Mouse (Mus musculus) forebrain, embryonic 12.5 days (tissue): ENCODE data around the gene Slc4a8. TPM values are rescaled to one million over a fixed set of nuclear protein-coding genes. Genes with fewer than 3 reads are reported as not detected.
"Not testable (repeated sequence)": the region's sequence is repeated elsewhere in the genome, so short reads cannot be mapped to it uniquely, and the experiment has no call there.

Experiments used
- ATAC-seq: fragments of 200-750 bp; cut with Nextera tagmentation; 2 replicates; pipeline ENCODE4 v1.8.0; 2017; ENCODE audit warnings: moderate TSS enrichment; ENCODE audit not compliant: low FRiP score
- H3K27ac ChIP-seq: fragments of 300-500 bp; sonication (generic); 2 replicates; pipeline ENCODE4 v1.5.1; 2016; ENCODE audit warnings: mild to moderate bottlenecking
- H3K27me3 ChIP-seq: fragments of 300-500 bp; sonication (generic); 2 replicates; pipeline ENCODE4 v1.6.1; 2016; ENCODE audit warnings: mild to moderate bottlenecking
- H3K36me3 ChIP-seq: fragments of 300-500 bp; sonication (generic); replicated peaks from 2 replicates; pipeline ENCODE4 v1.6.1; 2016; ENCODE audit warnings: mild to moderate bottlenecking
- H3K4me1 ChIP-seq: fragments of 300-500 bp; sonication (generic); 2 replicates; pipeline ENCODE4 v1.6.1; 2016
- H3K4me2 ChIP-seq: fragments of 300-500 bp; sonication (generic); 2 replicates; pipeline ENCODE4 v1.6.1; 2016; ENCODE audit warnings: mild to moderate bottlenecking, moderate library complexity
- H3K4me3 ChIP-seq: fragments of 300-500 bp; sonication (generic); replicated peaks from 2 replicates; pipeline ENCODE4 v1.5.1; 2016; ENCODE audit warnings: mild to moderate bottlenecking
- H3K9ac ChIP-seq: fragments of 300-500 bp; sonication (generic); 2 replicates; pipeline ENCODE4 v1.6.1; 2016; ENCODE audit warnings: mild to moderate bottlenecking
- H3K9me3 ChIP-seq: fragments of 300-500 bp; sonication (generic); 2 replicates; pipeline ENCODE4 v1.6.1; 2016
- WGBS: fragments of 180-500 bp; shearing (Covaris S2); methylation state at CpG from one replicate; pipeline ENCODE4 v1.1.7; 2016; 5-methylcytosine and 5-hydroxymethylcytosine counted together
- polyA plus RNA-seq: library from polyadenylated mRNA; unstranded; fragments of >200 nt; fragmentation: Nextera tagmentation; extraction: Ambion mirVana; gene quantifications from 2 replicates; pipeline ENCODE4 v1.2.1, GENCODE M21; 2016

Gene Slc4a8
- polyA plus RNA-seq, 1 experiment from 2014 or later = 19.5 TPM

DNA sequence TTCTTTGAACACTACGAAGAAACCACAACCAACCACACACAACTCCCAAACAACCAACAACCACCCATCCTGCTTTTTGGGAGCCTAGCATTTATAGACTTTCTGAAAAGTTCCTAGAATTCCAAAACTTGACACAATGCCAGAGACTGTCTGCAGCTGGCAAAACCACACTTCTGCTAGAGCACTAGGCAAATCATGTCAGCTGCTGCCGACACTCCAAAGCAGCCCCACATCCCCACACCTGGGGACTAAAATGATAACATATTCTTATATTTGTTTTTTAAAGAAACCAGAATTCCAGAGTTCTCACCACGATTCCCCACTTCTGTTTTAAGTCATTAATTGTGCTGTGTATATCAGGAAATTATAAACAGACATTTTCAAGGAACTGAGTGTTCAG is 57.3 kb downstream of the Slc4a8 start:
- no peak for ATAC-seq
- WGBS = 92% methylated on average over 3 of the region's 3 CpGs
- Histone ChIP-seq H3K4me3 (no peak overlapping the region), H3K9me3 (no peaks in the 10 kb centered on the region), H3K9ac (no peak overlapping the region), H3K4me2 (no peak overlapping the region), H3K27me3 (0 out of 2 replicates have a peak, but pooled peaks cover 9% of the 10 kb centered on the region), H3K4me1 (peaks cover 4% of the 10 kb centered on the region; the same call in 1 of the 2 replicates), H3K27ac (no peak overlapping the region), H3K36me3 (peaks cover 15% of the 10 kb centered on the region)

DNA sequence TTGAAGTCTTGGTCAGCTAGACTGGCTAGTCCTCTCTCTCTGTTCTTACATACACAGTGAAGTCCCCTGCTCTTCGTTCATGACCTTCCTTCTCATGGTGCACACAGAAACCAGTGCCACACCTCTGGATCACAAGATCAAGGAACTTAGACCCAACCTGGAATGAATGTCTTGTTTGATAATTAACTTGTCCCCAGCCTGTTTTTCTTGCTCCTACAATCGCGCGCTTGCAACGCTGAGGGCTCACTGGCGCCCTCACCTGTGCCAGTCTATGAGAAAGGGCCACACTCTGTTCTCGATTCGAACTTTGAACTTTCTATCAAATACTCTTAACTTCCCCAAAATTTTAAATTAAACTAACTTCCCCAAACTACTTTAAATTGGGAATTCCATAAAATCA is 60.3 kb downstream of the Slc4a8 start:
- WGBS = 64% methylated on average over 8 of the region's 8 CpGs
- Histone ChIP-seq H3K4me3 (no peak overlapping the region), H3K36me3 (no peaks in the 10 kb centered on the region; the same call in 1 of the 2 replicates), H3K27me3 (peaks cover 32% of the 10 kb centered on the region), H3K9me3 (no peaks in the 10 kb centered on the region), H3K4me2 (no peak overlapping the region), H3K27ac (no peak overlapping the region), H3K4me1 (peaks cover 7% of the 10 kb centered on the region), H3K9ac (no peak overlapping the region)
- no peak for ATAC-seq

DNA sequence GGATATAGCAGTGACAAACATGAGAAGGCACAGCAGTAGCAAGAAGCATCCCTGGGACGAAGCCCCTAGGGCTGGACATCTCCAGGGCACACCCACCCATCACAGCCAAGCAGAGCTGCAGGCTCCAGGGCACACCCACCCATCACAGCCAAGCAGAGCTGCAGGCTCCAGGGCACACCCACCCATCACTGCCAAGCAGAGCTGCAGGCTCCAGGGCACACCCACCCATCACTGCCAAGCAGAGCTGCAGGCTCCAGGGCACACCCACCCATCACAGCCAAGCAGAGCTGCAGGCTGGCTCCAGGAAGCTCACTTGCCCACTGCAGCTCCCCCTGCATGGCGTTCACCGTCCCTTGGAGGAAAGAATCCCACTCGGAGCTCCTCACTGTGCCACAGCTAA is 60.8 kb downstream of the Slc4a8 start:
- not testable (repeated sequence) for H3K27ac ChIP-seq, H3K4me3 ChIP-seq, H3K9me3 ChIP-seq, H3K4me2 ChIP-seq, H3K9ac ChIP-seq, H3K4me1 ChIP-seq, ATAC-seq, H3K36me3 ChIP-seq
- 82% methylated on average over 4 of the region's 4 CpGs for WGBS
- peaks cover 32% of the 10 kb centered on the region for H3K27me3 ChIP-seq

DNA sequence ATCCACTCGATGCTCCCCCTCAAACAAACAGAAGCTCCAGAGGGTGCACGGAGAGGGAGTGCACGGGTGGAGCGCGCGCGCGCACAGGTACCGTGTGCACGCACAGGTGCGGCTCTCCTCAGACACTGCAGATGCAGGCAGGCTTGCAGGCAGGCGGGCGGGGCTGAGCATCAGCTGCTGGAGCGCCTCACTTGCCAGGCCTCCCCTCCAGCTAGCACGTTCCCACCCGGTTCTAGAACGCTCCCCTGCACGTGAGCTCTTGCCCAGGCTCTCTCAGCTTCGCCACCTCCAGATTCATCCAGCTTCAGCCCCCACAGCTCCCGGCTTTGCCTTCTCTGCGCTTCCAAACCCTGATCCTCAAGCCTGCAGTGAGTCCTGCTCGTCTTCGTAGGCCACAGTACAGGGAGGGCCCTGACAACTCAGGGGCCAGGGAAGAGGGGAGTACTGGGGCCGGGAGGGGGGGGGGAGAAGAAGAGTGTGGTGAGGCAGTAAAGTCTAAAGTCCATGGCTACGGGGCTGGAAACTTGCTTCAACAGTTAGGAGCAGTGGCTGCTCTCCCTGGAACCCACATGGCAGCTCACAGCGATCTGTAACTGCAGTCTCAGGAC is 63.8 kb downstream of the Slc4a8 start:
- H3K4me1 ChIP-seq = peaks cover 7% of the 10 kb centered on the region
- no peaks in the 10 kb centered on the region for H3K36me3 ChIP-seq
- WGBS = 16% methylated on average over 26 of the region's 26 CpGs
- H3K9ac ChIP-seq = no peak overlapping the region
- H3K9me3 ChIP-seq = no peaks in the 10 kb centered on the region
- peak overlapping the region; percentile 38 for H3K4me2 ChIP-seq
- peak overlapping the region; percentile 3; the same call in 1 of the 2 replicates for H3K4me3 ChIP-seq
- 0 out of 2 replicates have a peak, but pooled peaks have one; percentile 9 for ATAC-seq
- H3K27me3 ChIP-seq = peaks cover 32% of the 10 kb centered on the region
- no peak overlapping the region for H3K27ac ChIP-seq

DNA sequence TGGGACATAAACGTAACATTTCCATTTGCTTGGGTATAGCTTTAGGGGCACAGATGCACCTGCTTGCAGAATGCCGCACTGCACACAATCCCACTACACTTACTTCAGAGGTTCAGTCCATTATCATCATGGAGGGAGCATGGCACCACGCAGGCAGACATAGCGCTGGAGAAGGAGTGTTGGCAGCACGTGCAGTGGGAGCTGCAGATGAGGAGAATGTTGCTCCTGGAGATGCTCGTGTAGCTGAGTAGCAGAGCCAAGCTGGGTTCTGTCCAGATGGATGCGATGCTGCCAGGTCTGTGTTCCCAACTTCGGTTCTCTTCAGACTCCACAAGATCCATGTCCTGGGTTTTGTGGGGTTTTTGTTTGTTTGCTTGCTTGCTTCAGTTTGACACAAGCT is 64.5 kb downstream of the Slc4a8 start:
- peaks cover 7% of the 10 kb centered on the region for H3K4me1 ChIP-seq
- no peak overlapping the region for H3K27ac ChIP-seq
- 0 out of 2 replicates have a peak, but pooled peaks cover 5% of the 10 kb centered on the region for H3K9me3 ChIP-seq
- no peak overlapping the region for H3K9ac ChIP-seq
- no peak overlapping the region for H3K4me2 ChIP-seq
- H3K27me3 ChIP-seq = peaks cover 32% of the 10 kb centered on the region
- H3K36me3 ChIP-seq = no peaks in the 10 kb centered on the region
- 85% methylated on average over 8 of the region's 8 CpGs for WGBS
- no peak overlapping the region for H3K4me3 ChIP-seq
- ATAC-seq = no peak

DNA sequence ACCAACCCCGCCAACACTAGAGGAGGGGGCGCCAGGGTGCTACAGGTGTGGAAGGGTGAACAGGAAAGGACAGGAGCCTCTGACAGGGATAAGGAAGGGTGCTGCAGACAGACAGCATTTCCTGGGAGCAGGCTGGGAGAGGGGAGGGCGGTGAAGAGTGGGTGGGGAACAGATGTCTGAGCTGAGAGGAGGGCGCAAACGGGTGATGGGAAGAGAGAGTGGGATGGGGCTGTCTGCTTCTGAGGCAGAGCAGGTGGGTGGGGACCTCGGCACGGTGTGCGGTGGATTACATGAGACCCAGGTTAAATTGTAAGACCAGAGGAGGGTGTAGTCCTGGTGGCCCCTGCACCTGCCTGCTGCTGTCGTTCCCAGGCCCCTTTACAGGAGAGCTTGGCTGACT is 68.2 kb downstream of the Slc4a8 start:
- H3K9ac ChIP-seq = no peak overlapping the region
- H3K27ac ChIP-seq = no peak overlapping the region
- WGBS = 91% methylated on average over 9 of the region's 9 CpGs
- 0 out of 2 replicates have a peak, but pooled peaks cover 5% of the 10 kb centered on the region for H3K9me3 ChIP-seq
- H3K4me2 ChIP-seq = no peak overlapping the region
- peaks cover 6% of the 10 kb centered on the region for H3K4me1 ChIP-seq
- no peak overlapping the region for H3K4me3 ChIP-seq
- no peak for ATAC-seq
- H3K27me3 ChIP-seq = peaks cover 16% of the 10 kb centered on the region
- no peaks in the 10 kb centered on the region for H3K36me3 ChIP-seq

DNA sequence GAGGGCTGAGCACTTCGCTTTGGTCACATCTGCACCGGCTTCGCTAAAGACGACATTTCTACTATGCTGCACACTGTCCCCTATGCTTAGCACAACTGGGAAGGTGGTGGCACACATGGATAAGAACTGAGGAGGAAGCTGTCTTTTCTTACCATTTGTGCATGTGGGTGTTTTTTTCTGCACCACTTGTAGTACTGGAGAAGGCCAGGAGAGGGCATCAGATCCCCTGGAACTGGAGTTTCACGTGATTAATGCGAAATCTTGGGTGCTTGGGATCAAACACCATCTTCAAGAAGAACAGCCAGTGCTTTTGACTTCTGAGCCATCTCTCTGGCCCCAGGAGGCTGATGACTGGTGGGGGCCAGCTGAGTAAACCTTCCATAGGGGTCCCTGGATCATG is 69.1 kb downstream of the Slc4a8 start:
- no peak overlapping the region for H3K4me2 ChIP-seq
- H3K27ac ChIP-seq = no peak overlapping the region
- no peak overlapping the region for H3K9ac ChIP-seq
- ATAC-seq = no peak
- 0 out of 2 replicates have a peak, but pooled peaks cover 5% of the 10 kb centered on the region for H3K9me3 ChIP-seq
- no peaks in the 10 kb centered on the region for H3K4me1 ChIP-seq
- no peaks in the 10 kb centered on the region for H3K36me3 ChIP-seq
- WGBS = 60% methylated on average over 6 of the region's 6 CpGs
- no peak overlapping the region for H3K4me3 ChIP-seq
- peaks cover 7% of the 10 kb centered on the region; the same call in 1 of the 2 replicates for H3K27me3 ChIP-seq

DNA sequence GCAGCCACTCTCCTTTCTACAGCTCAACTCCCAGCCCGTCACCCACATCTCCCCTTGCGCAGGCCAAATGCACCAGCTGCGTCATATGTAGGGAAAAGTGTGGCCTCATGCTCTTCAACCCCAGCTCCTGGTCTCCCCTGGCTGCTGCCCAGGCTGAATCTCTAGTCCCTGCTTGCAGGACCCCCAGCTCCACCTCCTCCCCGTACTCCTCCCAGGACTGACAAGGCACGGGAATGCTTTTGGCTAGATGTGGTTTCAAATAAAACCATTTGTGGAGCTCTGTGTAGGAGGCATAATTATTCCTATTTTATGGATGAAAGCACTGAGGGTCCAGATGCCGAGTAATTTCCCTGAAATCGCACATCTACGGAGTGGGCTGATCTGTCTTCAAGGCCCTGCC is 70.6 kb downstream of the Slc4a8 start:
- Histone ChIP-seq H3K36me3 (no peaks in the 10 kb centered on the region), H3K9ac (no peak overlapping the region), H3K4me2 (no peak overlapping the region), H3K4me3 (no peak overlapping the region), H3K9me3 (0 out of 2 replicates have a peak, but pooled peaks cover 5% of the 10 kb centered on the region), H3K27ac (no peak overlapping the region), H3K27me3 (0 out of 2 replicates have a peak, but pooled peaks cover 3% of the 10 kb centered on the region), H3K4me1 (no peaks in the 10 kb centered on the region)
- WGBS = 83% methylated on average over 8 of the region's 8 CpGs
- ATAC-seq = no peak

DNA sequence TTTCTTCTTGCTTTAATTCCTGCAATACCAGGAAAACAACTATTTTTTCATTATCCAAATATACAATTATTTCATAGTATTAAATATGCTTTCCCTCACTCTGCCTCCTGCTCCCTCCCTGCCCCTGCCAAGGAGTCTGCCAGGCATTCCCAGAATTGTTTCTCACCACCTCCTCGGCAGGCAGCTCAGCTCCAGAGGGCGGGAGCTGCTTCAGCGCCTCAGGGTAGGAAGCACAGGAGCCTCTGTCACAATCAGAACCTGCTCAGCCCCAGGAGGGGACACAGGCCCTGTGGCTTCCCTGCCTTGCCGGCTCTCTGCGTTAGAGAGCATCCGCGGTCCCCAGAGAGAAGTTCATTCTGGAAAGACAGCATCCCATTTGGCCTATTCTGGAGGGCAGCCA is 71.2 kb downstream of the Slc4a8 start:
- ATAC-seq = no peak
- H3K4me3 ChIP-seq = no peak overlapping the region
- no peak overlapping the region for H3K9ac ChIP-seq
- H3K4me1 ChIP-seq = no peaks in the 10 kb centered on the region
- WGBS = 23% methylated on average over 7 of the region's 7 CpGs
- no peaks in the 10 kb centered on the region for H3K36me3 ChIP-seq
- 0 out of 2 replicates have a peak, but pooled peaks cover 8% of the 10 kb centered on the region for H3K9me3 ChIP-seq
- no peak overlapping the region for H3K27ac ChIP-seq
- no peak overlapping the region for H3K4me2 ChIP-seq
- 0 out of 2 replicates have a peak, but pooled peaks cover 3% of the 10 kb centered on the region for H3K27me3 ChIP-seq

DNA sequence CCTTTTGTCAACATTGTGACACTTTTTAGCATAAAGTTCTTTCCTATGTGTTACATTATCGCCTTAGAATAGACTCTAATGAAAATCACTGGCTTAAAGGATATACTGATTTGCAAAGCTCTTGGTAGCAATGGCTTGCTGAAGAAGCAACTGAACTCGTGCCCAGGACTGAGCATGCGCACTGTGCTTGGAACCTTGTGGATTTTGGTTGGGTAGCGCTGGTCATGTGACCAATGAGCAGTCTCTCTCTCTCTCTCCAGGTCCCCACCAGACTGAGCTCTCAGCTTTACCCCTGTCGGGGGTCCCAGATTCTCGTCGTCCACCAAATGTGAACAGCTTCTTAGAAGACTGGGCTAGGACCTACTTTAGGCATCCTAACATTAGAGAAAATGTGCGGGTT is 75.2 kb downstream of the Slc4a8 start:
- H3K27me3 ChIP-seq = 0 out of 2 replicates have a peak, but pooled peaks cover 3% of the 10 kb centered on the region
- no peak overlapping the region for H3K4me3 ChIP-seq
- 82% methylated on average over 8 of the region's 8 CpGs for WGBS
- H3K9ac ChIP-seq = no peak overlapping the region
- no peak for ATAC-seq
- 0 out of 2 replicates have a peak, but pooled peaks cover 5% of the 10 kb centered on the region for H3K9me3 ChIP-seq
- no peaks in the 10 kb centered on the region for H3K36me3 ChIP-seq
- no peak overlapping the region for H3K4me2 ChIP-seq
- no peaks in the 10 kb centered on the region for H3K4me1 ChIP-seq
- H3K27ac ChIP-seq = no peak overlapping the region

DNA sequence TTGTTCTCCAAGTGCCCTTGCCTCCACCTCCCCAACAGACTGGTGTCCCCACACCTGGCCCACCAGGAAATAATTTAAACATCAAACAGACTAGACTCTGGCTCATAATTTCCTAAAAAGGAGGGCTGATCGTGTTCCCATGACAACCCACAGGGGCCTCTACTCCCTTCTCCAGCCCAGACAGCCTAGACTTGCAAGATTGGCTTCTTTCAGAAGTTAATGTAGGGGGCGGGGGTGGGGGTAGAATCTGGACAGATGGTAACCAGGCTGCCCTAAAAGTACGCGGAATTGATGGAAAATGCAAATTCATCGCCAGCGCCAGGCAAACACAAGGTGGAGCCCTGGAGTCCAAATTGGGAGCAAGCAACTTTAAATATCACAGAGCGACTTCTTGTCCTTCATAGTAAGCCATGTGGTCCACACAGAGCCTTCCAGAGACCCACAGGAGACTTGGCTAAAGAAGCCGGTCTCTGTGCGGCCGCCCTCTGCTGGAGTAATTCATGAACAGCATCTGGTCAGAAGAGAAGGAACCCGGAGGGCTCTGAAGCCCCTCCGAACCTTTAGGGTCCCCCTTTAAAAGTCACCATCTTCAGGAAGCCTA is 77.2 kb downstream of the Slc4a8 start:
- Histone ChIP-seq H3K27me3 (no peaks in the 10 kb centered on the region), H3K4me2 (no peak overlapping the region), H3K4me1 (no peaks in the 10 kb centered on the region), H3K36me3 (no peaks in the 10 kb centered on the region), H3K27ac (no peak overlapping the region), H3K4me3 (no peak overlapping the region), H3K9ac (no peak overlapping the region), H3K9me3 (0 out of 2 replicates have a peak, but pooled peaks cover 5% of the 10 kb centered on the region)
- WGBS = 39% methylated on average over 12 of the region's 12 CpGs
- ATAC-seq = no peak

DNA sequence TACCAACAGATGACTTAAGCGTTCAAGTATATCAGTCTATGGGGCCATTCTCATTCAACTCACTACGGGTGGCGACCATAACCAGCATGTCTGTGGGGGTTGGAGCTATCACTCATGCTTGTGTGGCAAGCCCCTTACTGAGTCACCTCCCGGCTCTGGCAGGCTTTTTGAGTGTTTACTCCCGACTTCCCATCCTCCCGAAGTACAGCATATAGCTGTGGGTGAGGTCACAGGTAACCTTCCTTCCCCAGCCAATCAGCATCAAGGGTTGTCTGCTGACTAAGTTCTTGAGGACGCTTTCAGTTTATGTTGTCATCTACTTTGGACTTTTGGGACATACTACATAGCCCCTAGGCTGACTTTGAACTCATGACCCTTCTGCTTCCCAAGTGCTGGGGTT is 82.8 kb downstream of the Slc4a8 start:
- H3K4me3 ChIP-seq = no peak overlapping the region
- no peaks in the 10 kb centered on the region for H3K36me3 ChIP-seq
- WGBS = 86% methylated on average over 7 of the region's 7 CpGs
- H3K4me1 ChIP-seq = peaks cover 8% of the 10 kb centered on the region; the same call in 1 of the 2 replicates
- H3K9me3 ChIP-seq = peaks cover 6% of the 10 kb centered on the region
- no peaks in the 10 kb centered on the region for H3K27me3 ChIP-seq
- ATAC-seq = no peak
- no peak overlapping the region for H3K4me2 ChIP-seq
- H3K9ac ChIP-seq = no peak overlapping the region
- no peak overlapping the region for H3K27ac ChIP-seq
